Comparison of ENCODE assay signal across 7 mouse cellular contexts in the genomic region with DNA sequence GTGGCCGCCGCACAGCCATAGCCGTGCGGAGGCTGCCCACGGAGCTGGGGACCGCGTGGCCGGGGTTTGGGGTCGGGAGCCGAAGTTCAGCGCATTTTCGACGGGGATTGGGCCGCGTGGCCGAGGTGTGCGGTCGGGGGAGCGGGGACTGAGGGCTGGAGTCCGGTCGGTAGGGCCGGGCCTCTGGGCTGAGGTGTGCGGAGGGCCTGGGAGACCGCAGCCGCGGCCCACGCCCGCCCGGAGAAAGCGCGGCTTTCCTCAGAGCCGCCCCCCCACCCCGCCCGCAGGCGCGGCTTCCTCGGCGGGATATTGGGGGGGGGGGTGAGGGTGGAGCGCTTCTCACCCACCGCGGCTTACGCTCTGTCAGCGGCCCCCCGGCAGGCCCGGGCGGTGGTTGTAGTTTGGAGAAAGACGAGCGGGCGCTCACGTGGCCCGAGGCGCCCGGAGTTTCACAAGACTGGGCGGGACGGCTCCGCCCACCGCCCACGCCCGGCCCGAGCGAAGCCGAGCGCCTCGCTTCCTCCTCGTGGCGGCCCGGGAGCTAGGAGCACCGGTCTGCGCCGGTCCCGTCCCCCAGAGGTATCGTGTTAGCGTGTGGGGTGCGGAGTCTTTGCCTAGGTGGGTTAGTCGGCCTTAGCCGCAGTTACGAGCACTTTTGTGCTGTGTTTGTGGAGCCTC. TPM values are rescaled to one million over a fixed set of nuclear protein-coding genes. Genes with fewer than 3 reads are reported as not detected.
DNase-seq lines count a peak whose midpoint lies in the region; ATAC-seq lines count a peak whose summit lies in the region.

No protein-coding gene starts in this region.

- peak overlapping the region; percentile 97 for H3K4me3 ChIP-seq in intestine, embryonic 15.5 days (replicated peaks)
- peak overlapping the region; percentile 100 for H3K4me3 ChIP-seq in limb, embryonic 11.5 days (ENCODE audit: low read depth, low read length)
- peak overlapping the region; percentile 99 for H3K4me3 ChIP-seq in midbrain, embryonic 13.5 days (replicated peaks)

- H3K4me1 ChIP-seq in intestine, embryonic 15.5 days (replicated peaks): peaks cover 21% of the 10 kb centered on the region
- peaks cover 5% of the 10 kb centered on the region for H3K4me1 ChIP-seq in limb, embryonic 11.5 days (ENCODE audit: control insufficient read depth, insufficient read depth, low read length)
- peaks cover 32% of the 10 kb centered on the region for H3K4me1 ChIP-seq in midbrain, embryonic 13.5 days (replicated peaks)

- peak; percentile 83 for ATAC-seq in intestine, embryonic 15.5 days
- peak; percentile 64 for ATAC-seq in limb, embryonic 11.5 days (ENCODE audit: insufficient number of reproducible peaks, low FRiP score, low TSS enrichment, low read depth)
- ATAC-seq in midbrain, embryonic 13.5 days: peak; percentile 44

- peak overlapping the region; percentile 96 for H3K9ac ChIP-seq in intestine, embryonic 15.5 days
- peak overlapping the region; percentile 96 for H3K9ac ChIP-seq in limb, embryonic 11.5 days (ENCODE audit: low read length)
- peak overlapping the region; percentile 94 for H3K9ac ChIP-seq in midbrain, embryonic 13.5 days (replicated peaks)

- DNase-seq in adrenal gland, adult 2 months: peak; percentile 95
- peak; percentile 96 for DNase-seq in embryo, embryonic 11 days
- DNase-seq in gastrocnemius, postnatal 25 days: peak; percentile 90
- peak; percentile 88 for DNase-seq in limb, embryonic 11.5 days (ENCODE audit: low spot score)
- DNase-seq in spleen, adult 18-20 months: peak; percentile 87 to 89

- no peaks in the 10 kb centered on the region for H3K27me3 ChIP-seq in intestine, embryonic 15.5 days (replicated peaks)
- no peaks in the 10 kb centered on the region for H3K27me3 ChIP-seq in limb, embryonic 11.5 days (ENCODE audit: control insufficient read depth, insufficient read depth, low read length)
- H3K27me3 ChIP-seq in midbrain, embryonic 13.5 days: no peaks in the 10 kb centered on the region

- H3K27ac ChIP-seq in intestine, embryonic 15.5 days: peak overlapping the region; percentile 94
- peak overlapping the region; percentile 87 for H3K27ac ChIP-seq in limb, embryonic 11.5 days (replicated peaks; ENCODE audit: low read depth, low read length)
- peak overlapping the region; percentile 92 for H3K27ac ChIP-seq in midbrain, embryonic 13.5 days

- H3K4me2 ChIP-seq in intestine, embryonic 15.5 days (replicated peaks): peak overlapping the region; percentile 62
- peak overlapping the region; percentile 54 for H3K4me2 ChIP-seq in limb, embryonic 11.5 days (ENCODE audit: low read depth, severe bottlenecking)
- H3K4me2 ChIP-seq in midbrain, embryonic 13.5 days (replicated peaks): peak overlapping the region; percentile 95

- no peaks in the 10 kb centered on the region for H3K9me3 ChIP-seq in intestine, embryonic 15.5 days
- H3K9me3 ChIP-seq in limb, embryonic 11.5 days (ENCODE audit: control insufficient read depth, low read length): no peaks in the 10 kb centered on the region
- no peaks in the 10 kb centered on the region for H3K9me3 ChIP-seq in midbrain, embryonic 13.5 days

- no peaks in the 10 kb centered on the region for H3K36me3 ChIP-seq in intestine, embryonic 15.5 days
- H3K36me3 ChIP-seq in limb, embryonic 11.5 days (ENCODE audit: control insufficient read depth, insufficient read depth, low read length): no peaks in the 10 kb centered on the region
- H3K36me3 ChIP-seq in midbrain, embryonic 13.5 days: no peaks in the 10 kb centered on the region

- WGBS in intestine, embryonic 15.5 days: under 1% methylated on average over 74 of the region's 77 CpGs
- under 1% methylated on average over 58 of the region's 77 CpGs for WGBS in limb, embryonic 11.5 days
- WGBS in midbrain, embryonic 13.5 days: under 1% methylated on average over 68 of the region's 77 CpGs

RNA-seq across cellular contexts. Expression of a gene that starts 7.3 kb away (rescaled TPM):
- total RNA-seq in adrenal gland, adult 2 months (2021): 100 to 1,000 TPM; 299 to 305 TPM
- polyA plus RNA-seq in adrenal gland, adult 2 months (2012; rRNA removed): 30.0 and 43.5 TPM in 2 replicates
- 10 to 100 TPM; 94.4 to 97.4 TPM for total RNA-seq in gastrocnemius, postnatal 25 days (2021)
- polyA plus RNA-seq in intestine, embryonic 15.5 days (2015; fragmentation: Nextera tagmentation; extraction: Ambion mirVana): 791 and 835 TPM in 2 replicates
- polyA plus RNA-seq in limb, embryonic 11.5 days (2014; fragmentation: Nextera tagmentation; extraction: Ambion mirVana): 852 and 860 TPM in 2 replicates
- polyA plus RNA-seq in midbrain, embryonic 13.5 days (2015; fragmentation: Nextera tagmentation; extraction: Ambion mirVana): 361 and 363 TPM in 2 replicates

RNA-seq across cellular contexts. Expression of a gene that starts 30.1 kb away (rescaled TPM):
- not detected for total RNA-seq in adrenal gland, adult 2 months (2021)
- not detected in 2 replicates for polyA plus RNA-seq in adrenal gland, adult 2 months (2012; rRNA removed)
- total RNA-seq in gastrocnemius, postnatal 25 days (2021): not detected
- 1.8 and 3.2 TPM in 2 replicates for polyA plus RNA-seq in intestine, embryonic 15.5 days (2015; fragmentation: Nextera tagmentation; extraction: Ambion mirVana)
- polyA plus RNA-seq in limb, embryonic 11.5 days (2014; fragmentation: Nextera tagmentation; extraction: Ambion mirVana): 2.0 and 3.9 TPM in 2 replicates
- polyA plus RNA-seq in midbrain, embryonic 13.5 days (2015; fragmentation: Nextera tagmentation; extraction: Ambion mirVana): 5.2 TPM in 2 replicates

RNA-seq across cellular contexts. Expression of a gene that starts 45.5 kb away (rescaled TPM):
- total RNA-seq in adrenal gland, adult 2 months (2021): 1 to 10 TPM; 1.8 to 3.1 TPM
- 0.61 and 0.83 TPM in 2 replicates for polyA plus RNA-seq in adrenal gland, adult 2 months (2012; rRNA removed)
- total RNA-seq in gastrocnemius, postnatal 25 days (2021): under 1 TPM; 0.40 to 0.90 TPM
- 4.5 and 5.1 TPM in 2 replicates for polyA plus RNA-seq in intestine, embryonic 15.5 days (2015; fragmentation: Nextera tagmentation; extraction: Ambion mirVana)
- polyA plus RNA-seq in limb, embryonic 11.5 days (2014; fragmentation: Nextera tagmentation; extraction: Ambion mirVana): 13.2 and 16.2 TPM in 2 replicates
- 10.7 and 15.4 TPM in 2 replicates for polyA plus RNA-seq in midbrain, embryonic 13.5 days (2015; fragmentation: Nextera tagmentation; extraction: Ambion mirVana)

Comparison
In these comparisons a context has a peak if more than half of its experiments do, and no peak if none do; other contexts are left out.
1. Peak in every context shown above with its lines: DNase-seq, ATAC-seq, H3K4me3 ChIP-seq and H3K27ac ChIP-seq.